Mouse (Mus musculus): ENCODE data around the gene Cwh43.
"Not testable (repeated sequence)": the region's sequence is repeated elsewhere in the genome, so short reads cannot be mapped to it uniquely, and the experiment has no call there.

Cwh43 gene

GRCm38 (mm10) chr5:73480700-73481099, 74.8 kb downstream of the Cwh43 start, which contains the start of gene Dcun1d4:
Gene Dcun1d4, plus strand, starts transcription at chr5:73481000.
- DNase-seq = no peak

GRCm38 (mm10) chr5:73481401-73481800, 75.5 kb downstream of the Cwh43 start:
- DNase-seq = no peak

- not testable (repeated sequence) for DNase-seq
Measured at GRCm38 (mm10) chr5:73482381-73482780, 76.5 kb downstream of the Cwh43 start.

- no peak for DNase-seq
Measured at GRCm38 (mm10) chr5:73484016-73484615, 78.2 kb downstream of the Cwh43 start.

- no peak for DNase-seq
Measured at GRCm38 (mm10) chr5:73486451-73486850, 80.6 kb downstream of the Cwh43 start.

GRCm38 (mm10) chr5:73489915-73490314, 84.0 kb downstream of the Cwh43 start:
- DNase-seq = peak in 1 of 2 experiments; percentile 14

GRCm38 (mm10) chr5:73490596-73491073, 84.8 kb downstream of the Cwh43 start:
- peak; percentile 98 to 99 for DNase-seq

- DNase-seq = peak in 1 of 2 experiments; percentile 65
Measured at GRCm38 (mm10) chr5:73491074-73491836, 85.4 kb downstream of the Cwh43 start.

GRCm38 (mm10) chr5:73491837-73492720, 86.2 kb downstream of the Cwh43 start:
- peak; percentile 83 to 90 for DNase-seq

GRCm38 (mm10) chr5:73497401-73497800, 91.5 kb downstream of the Cwh43 start:
- no peak for DNase-seq

GRCm38 (mm10) chr5:73498559-73498958, 92.7 kb downstream of the Cwh43 start:
- no peak for DNase-seq

- DNase-seq = no peak
Measured at GRCm38 (mm10) chr5:73500867-73501440, 95.1 kb downstream of the Cwh43 start.

- DNase-seq = no peak
Measured at GRCm38 (mm10) chr5:73502422-73502821, 96.5 kb downstream of the Cwh43 start.

All from thymus, postnatal 36 days (tissue).